Mouse (Mus musculus) limb, embryonic 11.5 days (tissue): ENCODE results near the gene Gm26992. TPM values are rescaled to one million over a fixed set of nuclear protein-coding genes. Genes with fewer than 3 reads are reported as not detected.
"Not testable (repeated sequence)": the region's sequence is repeated elsewhere in the genome, so short reads cannot be mapped to it uniquely, and the experiment has no call there.

ENCODE experiments used
- ATAC-seq: fragments of 200-750 bp; cut with Nextera tagmentation; 2 replicates; pipeline ENCODE4 v1.8.0; 2017; ENCODE audit warnings: low read depth; ENCODE audit not compliant: insufficient number of reproducible peaks, low FRiP score, low TSS enrichment
- DNase-seq: peaks from one replicate; pipeline ENCODE4 v3.0.0-alpha.2; 2015; ENCODE audit warnings: low spot score
- H3K27ac ChIP-seq: fragments of 300-500 bp; sonication (generic); replicated peaks from 2 replicates; pipeline ENCODE4 v1.5.1; 2014; ENCODE audit warnings: low read depth, mild to moderate bottlenecking, low read length
- H3K27me3 ChIP-seq: fragments of 300-500 bp; sonication (generic); 2 replicates; pipeline ENCODE4 v1.6.1; 2014; ENCODE audit warnings: mild to moderate bottlenecking, low read length, mixed read lengths; ENCODE audit not compliant: control insufficient read depth, insufficient read depth
- H3K36me3 ChIP-seq: fragments of 300-500 bp; sonication (generic); 2 replicates; pipeline ENCODE4 v1.6.1; 2014; ENCODE audit warnings: mild to moderate bottlenecking, low read length, moderate library complexity, mixed read lengths; ENCODE audit not compliant: control insufficient read depth, insufficient read depth
- H3K4me1 ChIP-seq: fragments of 300-500 bp; sonication (generic); 2 replicates; pipeline ENCODE4 v1.6.1; 2014; ENCODE audit warnings: low read length, mixed read lengths; ENCODE audit not compliant: control insufficient read depth, insufficient read depth
- H3K4me2 ChIP-seq: fragments of 300-500 bp; sonication (generic); 2 replicates; pipeline ENCODE4 v1.6.1; 2014; ENCODE audit warnings: low read depth, mild to moderate bottlenecking, moderate library complexity; ENCODE audit not compliant: severe bottlenecking
- H3K4me3 ChIP-seq: fragments of 300-500 bp; sonication (generic); 2 replicates; pipeline ENCODE4 v1.5.1; 2014; ENCODE audit warnings: low read depth, low read length
- H3K9ac ChIP-seq: fragments of 300-500 bp; sonication (generic); 2 replicates; pipeline ENCODE4 v1.6.1; 2014; ENCODE audit warnings: mild to moderate bottlenecking, low read length
- H3K9me3 ChIP-seq: fragments of 300-500 bp; sonication (generic); 2 replicates; pipeline ENCODE4 v1.6.1; 2016; ENCODE audit warnings: low read length; ENCODE audit not compliant: control insufficient read depth
- WGBS: fragments of 180-500 bp; shearing (Covaris S2); extraction: QIAGEN DNeasy Blood & Tissue Kit; methylation state at CpG from one replicate; pipeline ENCODE4 v1.1.7; 2014; 5-methylcytosine and 5-hydroxymethylcytosine counted together
- polyA plus RNA-seq: library from polyadenylated mRNA; unstranded; fragments of >200 nt; fragmentation: Nextera tagmentation; extraction: Ambion mirVana; gene quantifications from 2 replicates; pipeline ENCODE4 v1.2.1, GENCODE M21; 2014

The Gm26992 gene
- polyA plus RNA-seq, 1 experiment from 2014 or later, result not detected

DNA sequence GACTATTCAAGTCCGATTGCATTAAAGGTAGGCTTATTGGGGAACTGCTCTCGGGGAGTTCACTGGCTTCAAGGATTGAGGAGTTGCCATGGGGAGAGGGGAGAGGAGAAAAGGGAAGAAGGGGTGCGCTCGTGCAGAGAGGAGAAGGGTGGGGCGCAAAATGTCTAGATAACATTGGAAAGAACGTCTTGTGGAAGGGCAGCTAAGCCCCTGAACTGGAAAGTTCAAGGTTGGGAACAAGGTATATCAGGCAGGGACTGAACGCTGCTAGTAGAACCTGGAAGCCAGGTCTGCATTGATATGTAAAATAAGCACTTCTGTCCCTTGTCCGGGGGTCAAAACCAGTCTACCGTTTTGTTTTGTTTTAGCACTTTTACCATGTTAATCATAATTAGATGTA lies 16.2 kb downstream of the Gm26992 start:
- Histone ChIP-seq H3K36me3 (no peaks in the 10 kb centered on the region), H3K4me2 (no peak overlapping the region), H3K4me1 (no peaks in the 10 kb centered on the region), H3K9me3 (no peaks in the 10 kb centered on the region), H3K27me3 (peaks cover 17% of the 10 kb centered on the region), H3K9ac (no peak overlapping the region), H3K4me3 (no peak overlapping the region), H3K27ac (no peak overlapping the region)
- no peak for ATAC-seq
- 20% methylated on average over 9 of the region's 9 CpGs for WGBS
- no peak for DNase-seq

- no peaks in the 10 kb centered on the region for H3K9me3 ChIP-seq
- DNase-seq (peak; percentile 26), ATAC-seq (no peak)
- no peak overlapping the region for H3K4me2 ChIP-seq
- H3K4me1 ChIP-seq, result no peaks in the 10 kb centered on the region
- H3K27ac ChIP-seq, result no peak overlapping the region
- H3K4me3 ChIP-seq, result no peak overlapping the region
- 5% methylated on average over 1 of the region's 1 CpGs for WGBS
- H3K27me3 ChIP-seq, result peaks cover 16% of the 10 kb centered on the region
- H3K9ac ChIP-seq, result no peak overlapping the region
- no peaks in the 10 kb centered on the region for H3K36me3 ChIP-seq
These were observed 19.0 kb downstream of the Gm26992 start for GRCm38 (mm10) chrX:103440803-103441202.

DNA sequence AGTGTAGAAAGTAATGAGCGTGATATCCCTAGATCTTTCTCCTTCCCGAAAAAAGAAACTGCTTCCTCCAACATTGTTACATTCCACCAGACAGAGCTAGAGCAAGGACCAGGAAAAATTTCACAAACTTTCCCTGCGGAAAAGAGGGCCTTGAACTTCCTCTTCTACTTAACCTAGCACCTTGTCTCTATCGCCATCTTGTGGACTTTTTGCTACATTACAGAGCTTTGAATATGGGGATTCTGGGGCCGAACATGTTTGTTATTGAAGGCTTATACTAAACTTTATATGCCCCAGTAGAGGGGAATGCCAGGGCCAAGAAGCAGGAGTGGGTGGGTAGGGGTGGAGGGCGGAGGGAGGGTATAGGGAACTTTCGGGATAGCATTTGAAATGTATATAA lies 21.9 kb downstream of the Gm26992 start:
- Histone ChIP-seq H3K36me3 (no peaks in the 10 kb centered on the region), H3K9me3 (no peaks in the 10 kb centered on the region), H3K9ac (no peak overlapping the region), H3K27ac (no peak overlapping the region), H3K4me3 (no peak overlapping the region), H3K27me3 (peaks cover 20% of the 10 kb centered on the region), H3K4me1 (no peaks in the 10 kb centered on the region), H3K4me2 (no peak overlapping the region)
- WGBS, result 38% methylated on average over 7 of the region's 7 CpGs
- DNase-seq (no peak), ATAC-seq (no peak)

GRCm38 (mm10) chrX:103447539-103448169 lies 25.8 kb downstream of the Gm26992 start:
- Histone ChIP-seq H3K4me3 (peak overlapping the region; percentile 25), H3K4me1 (no peaks in the 10 kb centered on the region), H3K27me3 (peaks cover 19% of the 10 kb centered on the region), H3K27ac (no peak overlapping the region), H3K4me2 (peak overlapping the region; percentile 67), H3K9me3 (no peaks in the 10 kb centered on the region), H3K9ac (no peak overlapping the region), H3K36me3 (no peaks in the 10 kb centered on the region)
- no peak for ATAC-seq
- WGBS, result 10% methylated on average over 34 of the region's 34 CpGs
- peak; percentile 46 for DNase-seq

- H3K27ac ChIP-seq, H3K4me2 ChIP-seq, H3K9me3 ChIP-seq, H3K4me1 ChIP-seq, H3K9ac ChIP-seq, DNase-seq, ATAC-seq, H3K36me3 ChIP-seq: not testable (repeated sequence)
- Histone ChIP-seq H3K27me3 (peaks cover 19% of the 10 kb centered on the region), H3K4me3 (0 out of 2 replicates have a peak overlapping the region, but pooled peaks have one; percentile 25)
- WGBS, result 44% methylated on average over 10 of the region's 13 CpGs
These were observed 26.6 kb downstream of the Gm26992 start for GRCm38 (mm10) chrX:103448429-103448828.

GRCm38 (mm10) chrX:103448943-103449722 lies 27.3 kb downstream of the Gm26992 start:
- H3K4me1 ChIP-seq, ATAC-seq, H3K27ac ChIP-seq, H3K9me3 ChIP-seq, H3K36me3 ChIP-seq, DNase-seq, H3K4me2 ChIP-seq, H3K9ac ChIP-seq, H3K4me3 ChIP-seq: not testable (repeated sequence)
- H3K27me3 ChIP-seq, result peaks cover 19% of the 10 kb centered on the region
- 75% methylated on average over 18 of the region's 27 CpGs for WGBS

DNA sequence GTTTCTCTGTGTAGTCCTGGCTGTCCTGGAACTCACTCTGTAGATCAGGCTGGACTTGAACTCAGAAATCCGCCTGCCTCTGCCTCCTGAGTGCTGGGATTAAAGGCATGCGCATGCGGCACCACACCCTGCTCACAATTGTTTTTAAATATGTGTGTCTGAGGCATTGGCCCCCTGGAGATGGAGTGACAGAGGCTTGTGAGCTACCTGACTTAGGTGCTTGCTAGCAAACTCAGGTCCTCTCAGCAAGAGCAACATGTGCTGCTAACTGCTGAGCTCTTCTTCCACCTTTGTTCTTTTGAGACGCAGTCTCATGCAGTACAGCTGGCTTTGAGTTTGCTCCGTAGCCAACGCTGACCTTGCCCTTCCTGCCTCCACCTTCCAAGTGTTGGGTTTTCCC lies 31.0 kb downstream of the Gm26992 start:
- WGBS, result 79% methylated on average over 6 of the region's 6 CpGs
- Histone ChIP-seq H3K27ac (no peak overlapping the region), H3K4me2 (no peak overlapping the region), H3K4me3 (no peak overlapping the region), H3K4me1 (no peaks in the 10 kb centered on the region), H3K27me3 (peaks cover 9% of the 10 kb centered on the region), H3K9me3 (no peaks in the 10 kb centered on the region), H3K36me3 (no peaks in the 10 kb centered on the region), H3K9ac (no peak overlapping the region)
- ATAC-seq (no peak), DNase-seq (no peak)

DNA sequence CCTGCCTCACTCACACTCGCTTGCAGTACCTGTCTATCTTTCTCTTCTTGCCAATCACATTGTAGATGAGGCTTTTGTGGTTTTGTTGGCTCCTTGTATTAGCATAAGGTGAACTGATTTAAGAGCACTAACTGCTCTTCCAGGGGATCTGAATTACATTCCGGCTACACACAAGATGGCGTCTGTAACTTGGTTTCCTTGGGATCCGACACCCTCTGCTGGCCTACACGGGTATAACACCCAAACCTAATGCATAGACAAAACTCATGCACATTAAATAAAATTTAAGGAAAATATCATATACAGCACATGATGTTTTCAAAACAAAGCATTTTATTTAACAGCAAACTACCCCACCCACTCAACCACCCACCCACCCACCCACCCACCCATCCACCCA lies 38.2 kb downstream of the Gm26992 start:
- H3K36me3 ChIP-seq, result no peaks in the 10 kb centered on the region
- H3K4me3 ChIP-seq, result no peak overlapping the region
- ATAC-seq (no peak), DNase-seq (peak; percentile 43)
- no peaks in the 10 kb centered on the region for H3K9me3 ChIP-seq
- H3K4me2 ChIP-seq, result no peak overlapping the region
- H3K27me3 ChIP-seq, result no peaks in the 10 kb centered on the region
- no peak overlapping the region for H3K27ac ChIP-seq
- WGBS, result 69% methylated on average over 5 of the region's 5 CpGs
- H3K9ac ChIP-seq, result no peak overlapping the region
- no peaks in the 10 kb centered on the region for H3K4me1 ChIP-seq
